Mouse (Mus musculus) layer of hippocampus, adult 18-20 months (tissue): ENCODE measurements around the gene Cep78. TPM values are rescaled to one million over a fixed set of nuclear protein-coding genes. Genes with fewer than 3 reads are reported as not detected.

Source experiments
- DNase-seq, 2 experiments: peaks; one replicate each; pipeline ENCODE4 v3.0.0; 2022; ENCODE audit warnings: low spot score in 2 of 2
- total RNA-seq, 2 experiments: library from RNA; stranded (reverse); gene quantifications; 2 replicates each; pipeline ENCODE4 v1.2.3; 2021

The Cep78 gene
- total RNA-seq, 2 experiments from 2014 or later: 9.3 to 10.1 TPM

DNA sequence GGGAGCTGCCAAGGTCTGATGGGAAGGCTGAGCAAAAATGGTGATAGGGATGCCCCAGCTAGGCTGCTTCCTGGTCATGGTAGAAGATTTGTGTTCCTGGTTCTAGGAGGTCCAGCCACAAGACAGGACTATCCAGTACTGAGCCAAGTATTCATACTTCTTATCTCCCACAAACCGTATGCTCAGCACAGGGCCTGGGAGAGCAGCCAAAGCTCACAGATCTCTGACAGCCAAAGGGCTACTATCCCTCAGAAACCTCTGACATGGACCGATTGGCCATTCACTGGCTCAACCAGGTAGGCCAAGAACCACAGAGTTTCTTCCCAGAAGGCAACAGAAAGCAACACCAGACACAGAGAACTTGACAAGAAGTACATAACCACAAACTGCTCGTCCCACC, 73.8 kb downstream of the Cep78 start:
- no peak for DNase-seq

DNA sequence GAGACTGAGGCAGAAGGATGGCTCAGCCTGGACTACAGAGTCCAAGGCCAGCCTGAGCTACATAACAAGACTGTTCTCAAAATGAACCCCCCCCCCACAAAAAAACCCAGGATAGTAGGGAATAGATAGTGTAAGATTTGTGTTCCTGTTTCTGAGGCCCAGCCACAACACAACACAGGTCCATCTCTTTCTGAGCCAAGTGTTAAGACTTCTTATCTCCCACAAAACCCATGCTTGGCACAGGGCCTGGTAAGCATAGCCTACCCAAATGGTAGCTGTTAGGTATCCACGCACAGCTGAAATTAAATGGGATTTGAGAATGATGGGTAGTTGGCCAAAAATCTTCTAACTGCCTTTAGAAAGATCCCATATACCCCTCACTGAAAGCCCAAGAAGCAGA, 74.3 kb downstream of the Cep78 start:
- DNase-seq: no peak

DNA sequence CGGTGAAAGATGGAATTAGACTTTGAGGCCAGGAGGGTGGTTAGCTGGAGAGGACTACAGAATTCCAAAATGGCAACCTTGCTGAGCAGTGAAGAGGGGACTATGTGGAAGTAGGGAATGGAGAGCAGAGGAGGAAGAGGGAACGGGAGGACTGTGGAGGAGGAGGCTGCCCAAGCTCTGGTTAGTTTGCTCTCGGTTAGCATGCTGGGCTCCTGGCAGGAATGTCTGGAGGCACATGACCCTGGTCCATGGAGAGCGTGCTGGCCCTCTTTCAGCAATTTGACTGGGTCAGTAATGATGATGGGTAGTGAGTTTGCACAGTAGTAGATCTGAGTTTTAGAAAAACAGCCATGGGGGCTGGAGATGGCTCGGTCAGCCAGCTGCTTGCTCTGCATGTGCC, 76.8 kb downstream of the Cep78 start:
- DNase-seq: no peak

Other genes with a start within 250 kb of the Cep78 start
- 100 to 1,000 TPM; 114 to 115 TPM for gene Psat1, start 37.7 kb downstream of the Cep78 start, total RNA-seq
- 100 to 1,000 TPM; 189 to 204 TPM for gene Gnaq, start 147.8 kb upstream of the Cep78 start, total RNA-seq